Mouse (Mus musculus) heart, embryonic 11.5 days (tissue): ENCODE data around the gene BC049352. TPM values are rescaled to one million over a fixed set of nuclear protein-coding genes. Genes with fewer than 3 reads are reported as not detected.
A peak's percentile ranks its signal among the peaks of the same experiment; 100 is the strongest.

Experiments used
- ATAC-seq: fragments of 200-750 bp; cut with Nextera tagmentation; replicated peaks from 2 replicates; pipeline ENCODE4 v1.8.0; 2017; ENCODE audit warnings: moderate library complexity; ENCODE audit not compliant: insufficient number of reproducible peaks, low FRiP score, low TSS enrichment
- H3K27ac ChIP-seq: fragments of 300-500 bp; sonication (generic); 2 replicates; pipeline ENCODE4 v1.5.1; 2014; ENCODE audit warnings: mild to moderate bottlenecking, low read depth, low read length
- H3K27me3 ChIP-seq: fragments of 300-500 bp; sonication (generic); 2 replicates; pipeline ENCODE4 v1.6.1; 2014; ENCODE audit warnings: mild to moderate bottlenecking, low read length, mixed read lengths; ENCODE audit not compliant: control insufficient read depth, insufficient read depth
- H3K36me3 ChIP-seq: fragments of 300-500 bp; sonication (generic); 2 replicates; pipeline ENCODE4 v1.6.1; 2014; ENCODE audit warnings: mild to moderate bottlenecking, low read length, moderate library complexity, mixed read lengths; ENCODE audit not compliant: control insufficient read depth, insufficient read depth
- H3K4me1 ChIP-seq: fragments of 300-500 bp; sonication (generic); 2 replicates; pipeline ENCODE4 v1.6.1; 2014; ENCODE audit warnings: low read length; ENCODE audit not compliant: control insufficient read depth, insufficient read depth
- H3K4me2 ChIP-seq: fragments of 300-500 bp; sonication (generic); 2 replicates; pipeline ENCODE4 v1.6.1; 2014; ENCODE audit warnings: mild to moderate bottlenecking, moderate library complexity
- H3K4me3 ChIP-seq: fragments of 300-500 bp; sonication (generic); 2 replicates; pipeline ENCODE4 v1.5.1; 2014; ENCODE audit warnings: low read depth, low read length
- H3K9ac ChIP-seq: fragments of 300-500 bp; sonication (generic); 2 replicates; pipeline ENCODE4 v1.6.1; 2014; ENCODE audit warnings: mild to moderate bottlenecking, low read depth, low read length, moderate library complexity
- H3K9me3 ChIP-seq: fragments of 300-500 bp; sonication (generic); replicated peaks from 2 replicates; pipeline ENCODE4 v1.6.1; 2016; ENCODE audit warnings: low read length; ENCODE audit not compliant: control insufficient read depth
- WGBS: fragments of 180-500 bp; shearing (Covaris S2); extraction: QIAGEN DNeasy Blood & Tissue Kit; methylation state at CpG from one replicate; pipeline ENCODE4 v1.1.7; 2014; ENCODE audit not compliant: insufficient replicate concordance; 5-methylcytosine and 5-hydroxymethylcytosine counted together
- polyA plus RNA-seq: library from polyadenylated mRNA; unstranded; fragments of >200 nt; fragmentation: Nextera tagmentation; extraction: Ambion mirVana; gene quantifications from 2 replicates; pipeline ENCODE4 v1.2.1, GENCODE M21; 2014

BC049352 gene
- not detected in 2 replicates for polyA plus RNA-seq

- Histone ChIP-seq H3K4me1 (no peaks in the 10 kb centered on the region), H3K4me2 (no peak within 1 kb of the TSS), H3K4me3 (no peak within 1 kb of the TSS), H3K36me3 (no peaks in the 10 kb centered on the region), H3K9me3 (no peaks in the 10 kb centered on the region), H3K27ac (no peak within 1 kb of the TSS), H3K9ac (no peak within 1 kb of the TSS), H3K27me3 (no peaks in the 10 kb centered on the region; the same call in 1 of the 2 replicates)
- 16% methylated on average over 2 of the region's 2 CpGs for WGBS
- no peak for ATAC-seq
Measured at GRCm38 (mm10) chr9:45181770-45182169, at the start of gene BC049352. Gene BC049352 (plus strand): TSS chr9:45182007.

- H3K36me3 ChIP-seq = no peaks in the 10 kb centered on the region
Measured at GRCm38 (mm10) chr9:45133484-45134310, 48.1 kb upstream of the BC049352 start.

GRCm38 (mm10) chr9:45136442-45137169 is 45.2 kb upstream of the BC049352 start:
- peak overlapping the region; percentile 1; the same call in 1 of the 2 replicates for H3K4me2 ChIP-seq
- H3K27ac ChIP-seq = peak overlapping the region; percentile 30; the same call in 1 of the 2 replicates
- H3K4me1 ChIP-seq = peaks cover 39% of the 10 kb centered on the region
- peaks cover 42% of the 10 kb centered on the region for H3K27me3 ChIP-seq
- ATAC-seq = no peak
- no peaks in the 10 kb centered on the region for H3K36me3 ChIP-seq
- H3K9me3 ChIP-seq = no peaks in the 10 kb centered on the region
- no peak overlapping the region for H3K4me3 ChIP-seq
- WGBS = 4% methylated on average over 7 of the region's 7 CpGs
- no peak overlapping the region for H3K9ac ChIP-seq

More at GRCm38 (mm10) chr9:45133484-45134310, 48.1 kb upstream of the BC049352 start:
- Histone ChIP-seq H3K27ac (no peak overlapping the region), H3K4me2 (no peak overlapping the region), H3K9ac (no peak overlapping the region), H3K4me1 (peaks cover 30% of the 10 kb centered on the region), H3K27me3 (peaks cover 28% of the 10 kb centered on the region), H3K4me3 (no peak overlapping the region), H3K9me3 (no peaks in the 10 kb centered on the region)
- WGBS = 13% methylated on average over 5 of the region's 5 CpGs
- ATAC-seq = no peak

GRCm38 (mm10) chr9:45138191-45139032 is 43.4 kb upstream of the BC049352 start, which contains the start of gene Scn4b:
Gene Scn4b (plus strand): TSS chr9:45138395.
- Histone ChIP-seq H3K36me3 (no peaks in the 10 kb centered on the region), H3K27me3 (peaks cover 54% of the 10 kb centered on the region), H3K4me1 (peaks cover 40% of the 10 kb centered on the region), H3K9ac (peak within 1 kb of the TSS; percentile 59; the same call in 1 of the 2 replicates), H3K27ac (no peak within 1 kb of the TSS; the same call in 1 of the 2 replicates), H3K4me3 (peak within 1 kb of the TSS; percentile 60), H3K4me2 (peak within 1 kb of the TSS; percentile 94), H3K9me3 (no peaks in the 10 kb centered on the region)
- ATAC-seq = no peak
- under 1% methylated on average over 70 of the region's 76 CpGs for WGBS

GRCm38 (mm10) chr9:45139082-45139481 is 42.7 kb upstream of the BC049352 start:
- H3K36me3 ChIP-seq = no peaks in the 10 kb centered on the region

GRCm38 (mm10) chr9:45140945-45141344 is 40.9 kb upstream of the BC049352 start:
- Histone ChIP-seq H3K9ac (no peak overlapping the region), H3K27ac (no peak overlapping the region), H3K4me1 (peaks cover 34% of the 10 kb centered on the region), H3K4me3 (no peak overlapping the region), H3K4me2 (no peak overlapping the region), H3K9me3 (no peaks in the 10 kb centered on the region), H3K36me3 (no peaks in the 10 kb centered on the region), H3K27me3 (peaks cover 70% of the 10 kb centered on the region)
- ATAC-seq = no peak
- WGBS = 58% methylated on average over 7 of the region's 7 CpGs

More at GRCm38 (mm10) chr9:45139082-45139481, 42.7 kb upstream of the BC049352 start:
- no peaks in the 10 kb centered on the region for H3K9me3 ChIP-seq
- H3K4me1 ChIP-seq = peaks cover 40% of the 10 kb centered on the region
- H3K27ac ChIP-seq = no peak overlapping the region
- no peak overlapping the region for H3K9ac ChIP-seq
- H3K4me2 ChIP-seq = peak overlapping the region; percentile 94
- peak overlapping the region; percentile 60 for H3K4me3 ChIP-seq
- no peak for ATAC-seq
- WGBS = 4% methylated on average over 7 of the region's 7 CpGs
- peaks cover 58% of the 10 kb centered on the region for H3K27me3 ChIP-seq

GRCm38 (mm10) chr9:45142686-45143085 is 39.1 kb upstream of the BC049352 start:
- no peak for ATAC-seq
- Histone ChIP-seq H3K4me1 (peaks cover 18% of the 10 kb centered on the region), H3K27me3 (peaks cover 80% of the 10 kb centered on the region), H3K9me3 (no peaks in the 10 kb centered on the region), H3K4me2 (no peak overlapping the region), H3K36me3 (no peaks in the 10 kb centered on the region), H3K9ac (no peak overlapping the region), H3K4me3 (no peak overlapping the region), H3K27ac (no peak overlapping the region)
- WGBS = 54% methylated on average over 3 of the region's 3 CpGs
